Mouse (Mus musculus) kidney, postnatal 0 days (tissue): Measurements from ENCODE around the gene Zbtb12. TPM values are rescaled to one million over a fixed set of nuclear protein-coding genes. Genes with fewer than 3 reads are reported as not detected.
A peak's percentile ranks its signal among the peaks of the same experiment; 100 is the strongest.

ENCODE experiments used
- ATAC-seq: fragments of 200-750 bp; cut with Nextera tagmentation; replicated peaks from 2 replicates; pipeline ENCODE4 v1.8.0; 2017; ENCODE audit warnings: low read depth, moderate number of reproducible peaks, moderate TSS enrichment, moderate library complexity; ENCODE audit not compliant: low FRiP score
- DNase-seq: peaks from one replicate; pipeline ENCODE4 v3.0.0-alpha.2; 2016; ENCODE audit warnings: low spot score
- H3K27ac ChIP-seq: fragments of 300-500 bp; sonication (generic); 2 replicates; pipeline ENCODE4 v1.5.1; 2014; ENCODE audit warnings: mild to moderate bottlenecking
- H3K27me3 ChIP-seq: fragments of 300-500 bp; sonication (generic); 2 replicates; pipeline ENCODE4 v1.6.1; 2014; ENCODE audit warnings: low read length, mixed read lengths; ENCODE audit not compliant: insufficient read depth
- H3K36me3 ChIP-seq: fragments of 300-500 bp; sonication (generic); 2 replicates; pipeline ENCODE4 v1.6.1; 2014; ENCODE audit warnings: low read length, mixed read lengths; ENCODE audit not compliant: insufficient read depth
- H3K4me1 ChIP-seq: fragments of 300-500 bp; sonication (generic); replicated peaks from 2 replicates; pipeline ENCODE4 v1.6.1; 2014; ENCODE audit warnings: antibody characterized with exemption, low read length, mixed read lengths; ENCODE audit not compliant: insufficient read depth
- H3K4me2 ChIP-seq: fragments of 300-500 bp; sonication (generic); 2 replicates; pipeline ENCODE4 v1.6.1; 2014; ENCODE audit warnings: mild to moderate bottlenecking, low read length, moderate library complexity, mixed read lengths
- H3K4me3 ChIP-seq: fragments of 300-500 bp; sonication (generic); replicated peaks from 2 replicates; pipeline ENCODE4 v1.5.1; 2014; ENCODE audit warnings: low read depth, low read length
- H3K9ac ChIP-seq: fragments of 300-500 bp; sonication (generic); 2 replicates; pipeline ENCODE4 v1.6.1; 2014; ENCODE audit warnings: low read depth, low read length
- H3K9me3 ChIP-seq: fragments of 300-500 bp; sonication (generic); replicated peaks from 2 replicates; pipeline ENCODE4 v1.6.1; 2016; ENCODE audit warnings: low read length, inconsistent platforms, mixed read lengths
- CTCF ChIP-seq: IDR thresholded peaks from 2 replicates; pipeline ENCODE4 v1.5.1; 2016; ENCODE audit warnings: antibody characterized with exemption, low read depth, mild to moderate bottlenecking, moderate library complexity
- WGBS: fragments of 180-500 bp; shearing (Covaris S2); extraction: QIAGEN DNeasy Blood & Tissue Kit; methylation state at CpG from one replicate; pipeline ENCODE4 v1.1.7; 2014; 5-methylcytosine and 5-hydroxymethylcytosine counted together
- polyA plus RNA-seq: library from polyadenylated mRNA; unstranded; fragments of >200 nt; fragmentation: Nextera tagmentation; extraction: Ambion mirVana; gene quantifications from 2 replicates; pipeline ENCODE4 v1.2.1, GENCODE M21; 2015

Zbtb12 gene
- polyA plus RNA-seq, 1 experiment from 2014 or later = 3.4 TPM

- 23% methylated on average over 8 of the region's 8 CpGs for WGBS
- Histone ChIP-seq H3K4me3 (no peak within 1 kb of the TSS), H3K4me2 (peak within 1 kb of the TSS; percentile 8), H3K27me3 (no peaks in the 10 kb centered on the region), H3K27ac (peak within 1 kb of the TSS; percentile 64), H3K9ac (no peak within 1 kb of the TSS), H3K36me3 (no peaks in the 10 kb centered on the region), H3K4me1 (0 out of 2 replicates have a peak, but pooled peaks cover 10% of the 10 kb centered on the region), H3K9me3 (no peaks in the 10 kb centered on the region)
- no peak for DNase-seq
- no peak for TF ChIP-seq CTCF
- ATAC-seq = peak; percentile 69; the same call in 1 of the 2 replicates
Observed at GRCm38 (mm10) chr17:34862416-34863081, 16.7 kb upstream of the Zbtb12 start, which contains the start of gene Cfb. TSS of gene Cfb (minus strand) at chr17:34862518.

GRCm38 (mm10) chr17:34865981-34866380, 13.3 kb upstream of the Zbtb12 start:
- no peak for TF ChIP-seq CTCF
- no peak for DNase-seq
- H3K9me3 ChIP-seq = no peaks in the 10 kb centered on the region
- no peak overlapping the region for H3K9ac ChIP-seq
- H3K4me3 ChIP-seq = no peak overlapping the region
- WGBS = 46% methylated on average over 7 of the region's 7 CpGs
- no peaks in the 10 kb centered on the region for H3K36me3 ChIP-seq
- H3K4me2 ChIP-seq = no peak overlapping the region
- no peak overlapping the region for H3K27ac ChIP-seq
- H3K4me1 ChIP-seq = 0 out of 2 replicates have a peak, but pooled peaks cover 10% of the 10 kb centered on the region
- no peaks in the 10 kb centered on the region for H3K27me3 ChIP-seq
- ATAC-seq = no peak

- Histone ChIP-seq H3K27ac (no peak overlapping the region), H3K9me3 (no peaks in the 10 kb centered on the region), H3K36me3 (no peaks in the 10 kb centered on the region), H3K4me2 (no peak overlapping the region), H3K9ac (no peak overlapping the region), H3K27me3 (no peaks in the 10 kb centered on the region), H3K4me1 (no peaks in the 10 kb centered on the region), H3K4me3 (no peak overlapping the region)
- TF ChIP-seq CTCF = no peak
- DNase-seq (no peak), ATAC-seq (no peak)
- WGBS = 87% methylated on average over 6 of the region's 6 CpGs
Observed at GRCm38 (mm10) chr17:34874321-34874720, 5.0 kb upstream of the Zbtb12 start.

DNA sequence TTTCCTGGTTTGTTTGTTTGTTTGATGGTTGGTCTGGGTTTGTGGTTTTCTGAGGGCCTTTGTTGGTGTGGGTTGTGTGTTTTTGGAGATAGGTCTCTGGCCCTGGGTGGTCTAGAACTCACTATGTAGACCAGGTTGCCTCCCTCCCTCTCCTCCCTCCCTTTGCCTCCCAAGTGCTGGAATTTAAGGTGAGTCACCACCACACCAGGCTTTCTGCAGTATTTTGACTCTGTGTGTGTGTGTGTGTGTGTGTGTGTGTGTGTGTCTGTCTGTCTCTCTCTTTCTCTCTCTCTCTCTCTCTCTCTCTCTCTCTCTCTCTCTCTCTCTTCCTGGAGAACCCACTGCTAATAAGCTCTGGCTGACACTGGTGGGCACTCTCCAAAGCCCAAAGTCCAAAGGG, 1.9 kb downstream of the Zbtb12 start:
- no peak for TF ChIP-seq CTCF
- no peak overlapping the region for H3K9ac ChIP-seq
- no peaks in the 10 kb centered on the region for H3K27me3 ChIP-seq
- no peak overlapping the region for H3K4me3 ChIP-seq
- no peak overlapping the region for H3K4me2 ChIP-seq
- H3K27ac ChIP-seq = no peak overlapping the region
- H3K9me3 ChIP-seq = no peaks in the 10 kb centered on the region
- H3K4me1 ChIP-seq = 0 out of 2 replicates have a peak, but pooled peaks cover 4% of the 10 kb centered on the region
- H3K36me3 ChIP-seq = no peaks in the 10 kb centered on the region
- no peak for DNase-seq
- no peak for ATAC-seq

- Histone ChIP-seq H3K4me3 (no peak within 1 kb of the TSS), H3K36me3 (no peaks in the 10 kb centered on the region), H3K4me2 (peak within 1 kb of the TSS; percentile 30), H3K27ac (no peak within 1 kb of the TSS), H3K27me3 (no peaks in the 10 kb centered on the region), H3K4me1 (0 out of 2 replicates have a peak, but pooled peaks cover 4% of the 10 kb centered on the region), H3K9me3 (no peaks in the 10 kb centered on the region), H3K9ac (0 out of 2 replicates have a peak within 1 kb of the TSS, but pooled peaks have one; percentile 14)
- ATAC-seq = no peak
- TF ChIP-seq CTCF = no peak
- DNase-seq = no peak
- WGBS = 6% methylated on average over 15 of the region's 15 CpGs
Observed at GRCm38 (mm10) chr17:34881683-34882310, 2.5 kb downstream of the Zbtb12 start, which contains the start of gene Gm20547. TSS of gene Gm20547 (minus strand) at chr17:34882042.

GRCm38 (mm10) chr17:34883332-34883731, 4.0 kb downstream of the Zbtb12 start:
- DNase-seq = no peak
- TF ChIP-seq CTCF = peak; percentile 31; the same call in 1 of the 2 replicates
- H3K4me2 ChIP-seq = no peak overlapping the region
- H3K4me1 ChIP-seq = 0 out of 2 replicates have a peak, but pooled peaks cover 4% of the 10 kb centered on the region
- no peaks in the 10 kb centered on the region for H3K36me3 ChIP-seq
- H3K27me3 ChIP-seq = no peaks in the 10 kb centered on the region
- H3K4me3 ChIP-seq = no peak overlapping the region
- ATAC-seq = no peak
- no peak overlapping the region for H3K9ac ChIP-seq
- H3K27ac ChIP-seq = no peak overlapping the region
- 65% methylated on average over 3 of the region's 3 CpGs for WGBS
- H3K9me3 ChIP-seq = no peaks in the 10 kb centered on the region
